In the genomic region with DNA sequence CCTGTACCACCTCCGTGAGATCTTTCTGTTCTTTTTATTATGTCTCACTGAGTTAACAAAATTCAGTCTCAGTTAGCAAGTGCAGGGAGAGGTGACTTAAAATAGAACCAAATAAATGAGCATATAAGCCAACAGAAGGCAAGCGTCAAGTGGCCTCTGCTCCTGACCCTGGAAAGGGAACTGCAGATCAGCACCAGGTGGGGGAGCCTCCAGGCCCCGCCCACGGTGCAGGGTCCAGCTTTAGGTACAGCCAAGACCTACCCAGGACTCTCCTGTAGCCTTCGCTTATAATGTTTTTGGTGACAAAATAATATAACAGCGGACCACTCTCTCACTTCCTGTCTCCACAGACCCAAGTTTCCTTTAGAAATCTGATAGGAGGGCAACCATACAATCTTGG, we compare ENCODE assay signal across 16 mouse cellular contexts.
A peak's percentile ranks its signal among the peaks of the same experiment; 100 is the strongest.
DNase-seq lines count a peak whose midpoint lies in the region; ATAC-seq and TF ChIP-seq lines count a peak whose summit lies in the region.
"Had no signal": no experiment of that assay in that cellular context is flagged by ENCODE, and none has a peak within 500 bp of the region (broad histone marks: within the 10 kb centered on the region; RNA-seq: fewer than 3 reads in every experiment).

No protein-coding gene starts in this region.

- peaks cover 94% of the 10 kb centered on the region for H3K4me1 ChIP-seq in forebrain, embryonic 12.5 days
- peaks cover 12% of the 10 kb centered on the region; the same call in 1 of the 2 replicates for H3K4me1 ChIP-seq in forebrain, postnatal 0 days (ENCODE audit: insufficient read depth)
- H3K4me1 ChIP-seq in hindbrain, embryonic 16.5 days (ENCODE audit: control insufficient read depth, insufficient read depth, low read depth, low read length), result peaks cover 46% of the 10 kb centered on the region

- no peak overlapping the region for H3K4me3 ChIP-seq in forebrain, embryonic 12.5 days (replicated peaks)
- no peak overlapping the region for H3K4me3 ChIP-seq in forebrain, postnatal 0 days (ENCODE audit: low read depth, low read length)
- no peak overlapping the region for H3K4me3 ChIP-seq in left cerebral cortex, adult 2 months
- H3K4me3 ChIP-seq in hindbrain, embryonic 16.5 days (ENCODE audit: low read length), result no peak overlapping the region
- H3K4me3 ChIP-seq: limb, embryonic 10.5 days; midbrain, embryonic 10.5 days; myocyte had no signal

- intact Hi-C loops in left cerebral cortex, adult 2 months (cut with DNase I), result loop anchor here (5.0 kb wide), 1 partner anchor 36 kb away; no protein-coding TSS in a partner anchor
- intact Hi-C loops in left cerebral cortex, postnatal 25 days (cut with DNase I), result loop anchor here (5.0 kb wide), 1 partner anchor 46 kb away; no protein-coding TSS in a partner anchor

- ATAC-seq in forebrain, embryonic 12.5 days (ENCODE audit: low FRiP score), result no peak
- no peak for ATAC-seq in forebrain, postnatal 0 days
- no peak for ATAC-seq in hindbrain, embryonic 16.5 days
- ATAC-seq in CD4-positive, CD25-positive, alpha-beta regulatory T cell, adult 4 months, result no peak

- no peaks in the 10 kb centered on the region for H3K9me3 ChIP-seq in forebrain, embryonic 12.5 days
- no peaks in the 10 kb centered on the region for H3K9me3 ChIP-seq in forebrain, postnatal 0 days (ENCODE audit: low read length)
- no peaks in the 10 kb centered on the region for H3K9me3 ChIP-seq in hindbrain, embryonic 16.5 days (ENCODE audit: control insufficient read depth, low read length)
- H3K9me3 ChIP-seq: G1E; limb, embryonic 10.5 days; midbrain, embryonic 10.5 days had no signal

- no peak for TF ChIP-seq CTCF in forebrain, postnatal 0 days (IDR thresholded peaks at IDR 0.05; ENCODE audit: low read depth)
- no peak for TF ChIP-seq CTCF in left cerebral cortex, adult 2 months (IDR thresholded peaks at IDR 0.05)

- H3K9ac ChIP-seq in forebrain, embryonic 12.5 days, result no peak overlapping the region
- no peak overlapping the region for H3K9ac ChIP-seq in forebrain, postnatal 0 days
- H3K9ac ChIP-seq in hindbrain, embryonic 16.5 days (ENCODE audit: low read depth, low read length), result no peak overlapping the region

- H3K27ac ChIP-seq in forebrain, embryonic 12.5 days, result 0 out of 2 replicates have a peak overlapping the region, but pooled peaks have one; percentile 0
- no peak overlapping the region for H3K27ac ChIP-seq in forebrain, postnatal 0 days (ENCODE audit: low read depth, low read length)
- peak overlapping the region; percentile 10; the same call in 1 of the 2 replicates for H3K27ac ChIP-seq in left cerebral cortex, adult 2 months
- H3K27ac ChIP-seq in hindbrain, embryonic 16.5 days (ENCODE audit: low read depth, low read length), result no peak overlapping the region; the same call in 1 of the 2 replicates
- H3K27ac ChIP-seq: limb, embryonic 10.5 days had no signal

- H3K4me2 ChIP-seq in forebrain, embryonic 12.5 days, result no peak overlapping the region
- H3K4me2 ChIP-seq in forebrain, postnatal 0 days (ENCODE audit: low read depth), result no peak overlapping the region
- no peak overlapping the region for H3K4me2 ChIP-seq in hindbrain, embryonic 16.5 days (ENCODE audit: low read length)

- WGBS in forebrain, embryonic 12.5 days, result 76% methylated on average over 6 of the region's 6 CpGs
- 83% methylated on average over 6 of the region's 6 CpGs for WGBS in forebrain, postnatal 0 days
- 69% methylated on average over 6 of the region's 6 CpGs for WGBS in hindbrain, embryonic 16.5 days

- no peaks in the 10 kb centered on the region for H3K36me3 ChIP-seq in forebrain, embryonic 12.5 days (replicated peaks)
- H3K36me3 ChIP-seq in forebrain, postnatal 0 days (ENCODE audit: insufficient read depth), result no peaks in the 10 kb centered on the region
- no peaks in the 10 kb centered on the region for H3K36me3 ChIP-seq in hindbrain, embryonic 16.5 days (ENCODE audit: control insufficient read depth, insufficient read depth, low read length)

- no peaks in the 10 kb centered on the region for H3K27me3 ChIP-seq in forebrain, embryonic 12.5 days
- H3K27me3 ChIP-seq in forebrain, postnatal 0 days (ENCODE audit: insufficient read depth, low read length), result no peaks in the 10 kb centered on the region
- H3K27me3 ChIP-seq in hindbrain, embryonic 16.5 days (replicated peaks; ENCODE audit: control insufficient read depth, insufficient read depth, low read length), result no peaks in the 10 kb centered on the region

- DNase-seq in forebrain, postnatal 0 days, result no peak
- DNase-seq in left cerebral cortex, adult 2 months (ENCODE audit: extremely low spot score in 1 of 2, low spot score in 2 of 2), result no peak
- DNase-seq in left cerebral cortex, postnatal 25 days (ENCODE audit: low spot score in 2 of 2), result no peak
- peak; percentile 75 for DNase-seq in kidney, adult 11 months
- peak; percentile 68 to 89 for DNase-seq in kidney, postnatal 25 days
- DNase-seq: cerebellum, adult 11 months; lung, adult 2 months; right cerebral cortex, postnatal 4 days; thymus, postnatal 36 days had no signal

Comparison
In these comparisons a context has a peak if more than half of its experiments do, and no peak if none do; other contexts are left out.
1. H3K27ac ChIP-seq: peak in forebrain, embryonic 12.5 days (single experiment) and left cerebral cortex, adult 2 months (single experiment); none in forebrain, postnatal 0 days (single experiment) and hindbrain, embryonic 16.5 days (single experiment).
2. DNase-seq: peak in kidney, adult 11 months (single experiment) and kidney, postnatal 25 days (2 of 2); none in forebrain, postnatal 0 days (single experiment), left cerebral cortex, adult 2 months (0 of 2) and left cerebral cortex, postnatal 25 days (0 of 2).